Mouse (Mus musculus): ENCODE data around the gene Matk. TPM values are rescaled to one million over a fixed set of nuclear protein-coding genes. Genes with fewer than 3 reads are reported as not detected.
A peak's percentile ranks its signal among the peaks of the same experiment; 100 is the strongest.
"Not testable (repeated sequence)": the region's sequence is repeated elsewhere in the genome, so short reads cannot be mapped to it uniquely, and the experiment has no call there.

Gene Matk
- polyA plus RNA-seq, 1 experiment from 2014 or later = 2.6 TPM

DNA sequence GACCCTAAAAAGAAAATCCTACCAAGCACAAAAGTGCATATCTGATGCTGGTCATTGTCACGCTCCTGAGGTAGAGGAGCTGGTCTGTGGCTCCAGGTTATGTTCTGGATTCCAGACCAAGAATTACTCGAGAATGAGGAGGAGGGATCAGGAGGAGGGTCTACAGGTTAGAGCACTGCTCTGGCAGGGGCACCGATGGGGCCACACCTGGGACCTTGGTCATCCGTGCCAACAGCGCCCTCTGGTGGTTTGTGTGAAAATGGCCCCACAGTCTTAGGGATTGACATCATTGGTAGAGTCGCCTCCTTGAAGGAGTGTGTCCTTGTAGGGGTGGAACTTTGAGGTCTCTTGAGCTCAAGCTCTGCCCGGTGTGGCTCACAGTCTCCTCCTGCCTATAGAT is 34.8 kb upstream of the Matk start:
- Histone ChIP-seq H3K36me3 (replicated peaks; ENCODE audit: control insufficient read depth, insufficient read depth, low read depth, low read length) (no peaks in the 10 kb centered on the region; the same call in 1 of the 2 replicates), H3K4me1 (ENCODE audit: control insufficient read depth, insufficient read depth, low read length) (no peaks in the 10 kb centered on the region), H3K9me3 (replicated peaks; ENCODE audit: control insufficient read depth, low read length) (no peaks in the 10 kb centered on the region), H3K27me3 (ENCODE audit: control insufficient read depth, insufficient read depth, low read length) (no peaks in the 10 kb centered on the region), H3K4me2 (ENCODE audit: low read depth, low read length) (no peak overlapping the region), H3K27ac (replicated peaks; ENCODE audit: low read depth, low read length) (no peak overlapping the region), H3K4me3 (ENCODE audit: low read depth, low read length) (no peak overlapping the region), H3K9ac (replicated peaks; ENCODE audit: low read length) (no peak overlapping the region)
- no peak for ATAC-seq (replicated peaks; ENCODE audit: insufficient number of reproducible peaks, low FRiP score, low TSS enrichment, low read depth)
- WGBS = 38% methylated on average over 7 of the region's 7 CpGs
- DNase-seq (ENCODE audit: low spot score) = peak; percentile 63

DNA sequence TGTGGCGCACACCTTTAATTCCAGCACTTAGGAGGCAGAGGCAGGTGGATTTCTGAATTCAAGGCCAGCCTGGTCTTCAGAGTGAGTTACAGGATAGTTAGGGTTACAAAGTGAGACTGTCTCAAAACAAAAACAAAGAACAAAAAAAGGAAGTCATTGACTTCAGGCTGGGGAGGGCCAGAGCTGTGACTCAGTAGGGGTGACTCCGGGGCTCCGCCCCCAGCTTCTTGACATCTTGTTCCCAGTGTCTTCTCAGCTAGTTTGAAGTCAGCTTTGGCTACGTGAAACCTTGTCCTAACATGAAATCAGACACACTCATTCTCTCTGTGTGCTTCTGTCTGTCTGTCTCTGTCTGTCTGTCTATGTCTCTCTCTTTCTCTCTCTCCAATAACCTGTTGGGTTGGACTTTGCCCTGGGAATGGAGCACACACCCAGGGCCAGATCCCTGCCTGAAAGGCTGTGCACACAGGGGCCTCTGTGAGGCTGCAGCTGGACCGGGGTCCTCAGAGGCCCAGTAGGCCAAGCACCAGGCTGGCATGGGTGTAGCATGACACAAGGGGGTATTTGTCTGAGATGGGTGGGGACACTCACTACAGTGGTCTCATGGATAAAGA is 31.2 kb upstream of the Matk start:
- Histone ChIP-seq H3K4me3 (ENCODE audit: low read depth, low read length) (no peak overlapping the region), H3K9me3 (replicated peaks; ENCODE audit: control insufficient read depth, low read length) (no peaks in the 10 kb centered on the region), H3K4me2 (ENCODE audit: low read depth, low read length) (no peak overlapping the region), H3K27me3 (ENCODE audit: control insufficient read depth, insufficient read depth, low read length) (no peaks in the 10 kb centered on the region), H3K36me3 (replicated peaks; ENCODE audit: control insufficient read depth, insufficient read depth, low read depth, low read length) (no peaks in the 10 kb centered on the region; the same call in 1 of the 2 replicates), H3K9ac (replicated peaks; ENCODE audit: low read length) (no peak overlapping the region), H3K4me1 (ENCODE audit: control insufficient read depth, insufficient read depth, low read length) (no peaks in the 10 kb centered on the region), H3K27ac (replicated peaks; ENCODE audit: low read depth, low read length) (no peak overlapping the region)
- WGBS = 87% methylated on average over 5 of the region's 5 CpGs
- DNase-seq (ENCODE audit: low spot score) (no peak), ATAC-seq (replicated peaks; ENCODE audit: insufficient number of reproducible peaks, low FRiP score, low TSS enrichment, low read depth) (no peak)

DNA sequence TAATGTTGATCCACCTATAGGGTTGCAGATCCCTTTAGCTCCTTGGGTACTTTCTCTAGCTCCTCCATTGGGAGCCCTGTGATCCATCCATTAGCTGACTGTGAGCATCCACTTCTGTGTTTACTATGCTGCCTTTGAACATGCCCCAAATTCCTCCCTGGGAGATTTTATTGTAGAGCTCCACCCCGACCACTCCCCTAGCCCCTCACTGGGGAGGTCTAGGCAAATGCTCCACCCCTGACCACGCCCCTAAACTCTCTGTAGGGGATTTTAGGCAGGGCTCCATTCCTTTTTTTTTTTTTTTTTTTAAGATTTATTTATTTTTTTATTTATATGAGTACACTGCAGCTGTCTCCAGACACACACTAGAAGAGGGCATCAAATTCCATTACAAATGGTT is 29.0 kb upstream of the Matk start:
- H3K4me1 ChIP-seq (ENCODE audit: control insufficient read depth, insufficient read depth, low read length) = not testable (repeated sequence)

DNA sequence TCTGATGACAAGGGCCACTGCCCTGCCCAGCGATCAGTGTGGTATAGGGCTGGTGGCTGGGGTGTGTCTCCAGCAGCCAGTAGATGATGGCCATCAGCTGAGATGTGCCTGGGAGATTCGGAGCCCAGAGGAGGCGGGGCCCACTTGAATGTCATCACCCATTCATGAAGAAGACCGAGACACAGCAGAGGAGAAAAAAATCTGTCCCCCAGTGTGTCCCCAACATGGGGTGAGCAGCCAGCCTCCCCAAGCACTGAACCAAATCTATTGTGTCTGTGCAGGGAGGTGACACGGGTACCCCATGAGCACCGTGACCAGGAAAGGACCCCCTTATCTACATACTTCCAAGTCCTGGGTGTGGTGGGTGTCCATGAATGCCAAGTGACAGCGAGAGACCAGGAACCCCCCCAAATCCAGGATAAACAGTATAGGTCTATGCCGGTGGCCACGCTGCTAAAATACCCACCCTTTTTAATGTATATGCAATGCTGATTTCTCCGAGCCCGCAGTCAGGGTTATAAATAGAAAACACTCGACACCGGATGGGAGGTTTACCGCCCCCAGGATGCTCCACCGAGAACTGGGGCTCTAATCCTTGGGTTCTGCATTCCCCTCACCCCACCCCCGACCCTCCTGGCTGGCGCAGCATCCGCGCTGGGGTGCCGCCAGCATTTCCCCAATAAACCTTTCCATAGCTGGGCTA is 22.8 kb upstream of the Matk start:
- Histone ChIP-seq H3K27ac (replicated peaks; ENCODE audit: low read depth, low read length) (no peak overlapping the region), H3K4me2 (ENCODE audit: low read depth, low read length) (peak overlapping the region; percentile 40), H3K9me3 (replicated peaks; ENCODE audit: control insufficient read depth, low read length) (no peaks in the 10 kb centered on the region), H3K4me3 (ENCODE audit: low read depth, low read length) (peak overlapping the region; percentile 25), H3K4me1 (ENCODE audit: control insufficient read depth, insufficient read depth, low read length) (peaks cover 3% of the 10 kb centered on the region), H3K27me3 (ENCODE audit: control insufficient read depth, insufficient read depth, low read length) (peaks cover 21% of the 10 kb centered on the region), H3K9ac (replicated peaks; ENCODE audit: low read length) (peak overlapping the region; percentile 41), H3K36me3 (replicated peaks; ENCODE audit: control insufficient read depth, insufficient read depth, low read depth, low read length) (no peaks in the 10 kb centered on the region)
- no peak for ATAC-seq (replicated peaks; ENCODE audit: insufficient number of reproducible peaks, low FRiP score, low TSS enrichment, low read depth)
- DNase-seq (ENCODE audit: low spot score) = no peak
- 15% methylated on average over 20 of the region's 20 CpGs for WGBS

More for the DNA sequence above, 29.0 kb upstream of the Matk start:
- ATAC-seq (replicated peaks; ENCODE audit: insufficient number of reproducible peaks, low FRiP score, low TSS enrichment, low read depth); H3K27ac ChIP-seq (replicated peaks; ENCODE audit: low read depth, low read length); H3K4me3 ChIP-seq (ENCODE audit: low read depth, low read length); H3K4me2 ChIP-seq (ENCODE audit: low read depth, low read length); H3K27me3 ChIP-seq (ENCODE audit: control insufficient read depth, insufficient read depth, low read length); H3K9ac ChIP-seq (replicated peaks; ENCODE audit: low read length); H3K36me3 ChIP-seq (replicated peaks; ENCODE audit: control insufficient read depth, insufficient read depth, low read depth, low read length); DNase-seq (ENCODE audit: low spot score); H3K9me3 ChIP-seq (replicated peaks; ENCODE audit: control insufficient read depth, low read length): not testable (repeated sequence)
- 60% methylated on average over 2 of the region's 2 CpGs for WGBS

DNA sequence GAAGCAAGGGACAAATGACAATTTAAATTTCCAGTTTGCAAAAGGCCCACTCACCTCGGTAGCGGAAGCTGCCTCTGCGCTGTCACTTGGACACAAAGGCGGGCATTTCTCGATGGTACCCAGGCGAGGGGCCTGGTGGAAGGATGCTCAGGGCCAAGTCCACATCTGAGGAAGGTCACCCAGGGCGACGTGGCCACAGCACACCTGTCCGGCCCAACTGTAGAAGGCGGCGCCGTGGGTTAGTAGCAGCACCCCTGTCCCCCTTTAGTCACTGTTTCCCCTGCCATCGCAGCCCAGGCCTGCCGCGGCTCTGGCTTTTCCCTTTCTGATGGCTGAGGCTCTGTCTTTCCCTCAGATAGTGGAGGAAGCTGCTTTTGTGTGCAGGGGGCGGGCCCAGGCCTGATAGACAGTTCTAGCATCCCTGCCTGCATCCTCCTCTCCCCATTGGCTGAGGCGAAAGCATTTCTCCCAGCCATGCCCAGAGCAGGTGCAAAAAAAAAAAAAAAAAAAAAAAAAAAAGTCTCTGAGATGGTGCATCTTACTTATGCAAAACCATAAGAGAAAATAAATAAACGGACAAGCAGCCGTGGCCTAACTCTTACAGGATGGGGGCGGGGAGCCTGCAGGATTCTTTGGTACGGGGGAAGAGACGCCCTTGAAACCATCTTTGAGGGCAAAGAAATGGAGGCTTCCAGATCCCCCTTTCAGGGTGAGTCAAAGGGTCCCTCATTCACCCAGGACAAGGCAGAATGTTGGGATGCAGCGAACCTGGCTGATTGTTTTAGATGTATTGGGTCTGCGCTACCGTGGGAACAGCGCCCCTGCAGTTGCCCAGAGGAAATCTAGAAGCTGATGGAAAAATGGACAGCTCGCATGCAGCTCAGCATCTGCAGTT is 22.1 kb upstream of the Matk start, which contains the start of gene Atcay:
Atcay (minus strand) TSS at position 396 of the 895 bp plus-strand sequence.
- Histone ChIP-seq H3K4me2 (ENCODE audit: low read depth, low read length) (peak within 1 kb of the TSS; percentile 40), H3K9me3 (replicated peaks; ENCODE audit: control insufficient read depth, low read length) (no peaks in the 10 kb centered on the region), H3K27me3 (ENCODE audit: control insufficient read depth, insufficient read depth, low read length) (peaks cover 21% of the 10 kb centered on the region), H3K4me3 (ENCODE audit: low read depth, low read length) (peak within 1 kb of the TSS; percentile 25), H3K27ac (replicated peaks; ENCODE audit: low read depth, low read length) (no peak within 1 kb of the TSS), H3K36me3 (replicated peaks; ENCODE audit: control insufficient read depth, insufficient read depth, low read depth, low read length) (no peaks in the 10 kb centered on the region), H3K4me1 (ENCODE audit: control insufficient read depth, insufficient read depth, low read length) (peaks cover 3% of the 10 kb centered on the region), H3K9ac (replicated peaks; ENCODE audit: low read length) (peak within 1 kb of the TSS; percentile 41)
- DNase-seq (ENCODE audit: low spot score) (peak; percentile 61), ATAC-seq (replicated peaks; ENCODE audit: insufficient number of reproducible peaks, low FRiP score, low TSS enrichment, low read depth) (no peak; the same call in 1 of the 2 replicates)
- WGBS = 8% methylated on average over 27 of the region's 27 CpGs

DNA sequence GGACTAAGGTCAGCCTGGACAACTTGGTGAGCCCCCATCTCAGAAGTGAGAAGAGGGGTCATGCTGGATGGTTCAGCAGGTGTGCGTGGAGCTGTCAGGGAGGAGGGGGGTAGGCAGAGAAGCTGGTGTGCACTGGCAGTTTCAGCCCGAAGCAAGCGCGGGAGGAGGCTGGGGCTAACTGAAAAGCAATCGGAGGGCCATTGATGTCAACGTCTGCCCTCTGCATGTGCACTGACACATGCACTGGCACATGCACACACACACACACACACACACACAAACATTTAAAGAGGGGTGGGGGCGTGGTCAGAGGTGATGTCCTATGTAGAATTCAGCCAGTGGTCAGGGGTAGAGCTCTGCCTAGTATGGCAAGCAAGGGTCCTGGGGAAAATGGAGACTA is 21.3 kb upstream of the Matk start:
- H3K9ac ChIP-seq (replicated peaks; ENCODE audit: low read length) = no peak overlapping the region
- no peak overlapping the region for H3K4me2 ChIP-seq (ENCODE audit: low read depth, low read length)
- no peak overlapping the region for H3K4me3 ChIP-seq (ENCODE audit: low read depth, low read length)
- DNase-seq (ENCODE audit: low spot score) (no peak), ATAC-seq (replicated peaks; ENCODE audit: insufficient number of reproducible peaks, low FRiP score, low TSS enrichment, low read depth) (no peak)
- 37% methylated on average over 7 of the region's 7 CpGs for WGBS
- peaks cover 3% of the 10 kb centered on the region for H3K4me1 ChIP-seq (ENCODE audit: control insufficient read depth, insufficient read depth, low read length)
- H3K27ac ChIP-seq (replicated peaks; ENCODE audit: low read depth, low read length) = no peak overlapping the region
- no peaks in the 10 kb centered on the region for H3K9me3 ChIP-seq (replicated peaks; ENCODE audit: control insufficient read depth, low read length)
- no peaks in the 10 kb centered on the region for H3K36me3 ChIP-seq (replicated peaks; ENCODE audit: control insufficient read depth, insufficient read depth, low read depth, low read length)
- peaks cover 21% of the 10 kb centered on the region for H3K27me3 ChIP-seq (ENCODE audit: control insufficient read depth, insufficient read depth, low read length)

DNA sequence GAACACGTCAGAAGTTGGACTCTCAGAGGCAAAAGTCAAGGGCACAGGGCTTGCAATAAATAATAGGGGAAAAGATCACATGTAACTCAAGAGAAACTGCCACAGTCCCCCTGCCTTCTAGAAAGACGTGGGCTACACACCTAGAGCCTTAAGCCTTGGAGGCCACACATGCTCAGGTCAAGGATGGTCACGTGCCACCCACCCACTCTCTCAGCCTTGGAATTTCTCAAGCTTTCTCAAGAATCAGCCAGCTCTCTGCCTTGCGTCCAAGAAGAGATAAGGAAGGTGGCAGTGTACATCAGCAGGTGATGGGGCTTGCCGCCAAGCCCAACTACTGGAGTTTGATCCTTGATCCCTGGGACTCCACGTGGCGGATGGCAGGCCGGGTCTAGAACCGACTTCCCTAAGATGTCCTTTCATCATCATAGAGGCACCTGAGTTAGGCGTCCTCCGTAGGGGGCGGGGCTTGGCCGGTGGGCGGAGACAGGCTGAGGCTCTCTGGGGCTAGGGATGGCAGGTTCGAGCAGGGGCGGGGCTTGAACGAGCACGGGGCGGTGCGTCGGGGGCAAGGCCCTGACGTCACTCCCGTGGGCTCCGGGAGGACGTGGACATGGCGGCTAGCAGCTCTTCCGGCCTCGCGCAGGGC is 20.0 kb upstream of the Matk start, which contains the start of gene Zfr2:
Zfr2 (plus strand) TSS at position 576 of the 646 bp plus-strand sequence.
- peaks cover 21% of the 10 kb centered on the region for H3K27me3 ChIP-seq (ENCODE audit: control insufficient read depth, insufficient read depth, low read length)
- H3K27ac ChIP-seq (replicated peaks; ENCODE audit: low read depth, low read length) = no peak within 1 kb of the TSS; the same call in 1 of the 2 replicates
- 8% methylated on average over 27 of the region's 29 CpGs for WGBS
- DNase-seq (ENCODE audit: low spot score) = peak; percentile 90
- H3K9ac ChIP-seq (replicated peaks; ENCODE audit: low read length) = peak within 1 kb of the TSS; percentile 65
- ATAC-seq (replicated peaks; ENCODE audit: insufficient number of reproducible peaks, low FRiP score, low TSS enrichment, low read depth) = peak; percentile 64
- peak within 1 kb of the TSS; percentile 79 for H3K4me2 ChIP-seq (ENCODE audit: low read depth, low read length)
- H3K4me1 ChIP-seq (ENCODE audit: control insufficient read depth, insufficient read depth, low read length) = peaks cover 3% of the 10 kb centered on the region
- H3K9me3 ChIP-seq (replicated peaks; ENCODE audit: control insufficient read depth, low read length) = no peaks in the 10 kb centered on the region
- no peaks in the 10 kb centered on the region for H3K36me3 ChIP-seq (replicated peaks; ENCODE audit: control insufficient read depth, insufficient read depth, low read depth, low read length)
- peak within 1 kb of the TSS; percentile 70 for H3K4me3 ChIP-seq (ENCODE audit: low read depth, low read length)

Data from embryonic facial prominence, embryonic 11.5 days (tissue).